Mouse (Mus musculus) E14TG2a.4 (cell line): ENCODE measurements around the gene Tprgl.

Experiments
- CTCF ChIP-seq: conservative IDR thresholded peaks from 2 replicates; pipeline ENCODE4 v1.5.1; 2014; ENCODE audit warnings: low read length
- NANOG ChIP-seq: IDR thresholded peaks from 2 replicates; pipeline ENCODE4 v1.6.1; 2014; ENCODE audit warnings: borderline replicate concordance, low read length, mixed read lengths

GRCm38 (mm10) chr4:154188948-154189347 lies 28.5 kb upstream of the Tprgl start:
- TF ChIP-seq CTCF, result no peak
- no peak for TF ChIP-seq NANOG
